Mouse (Mus musculus) layer of hippocampus, postnatal 10 days (tissue): ENCODE data around the gene Glis3. TPM values are rescaled to one million over a fixed set of nuclear protein-coding genes. Genes with fewer than 3 reads are reported as not detected.

Experiments
- DNase-seq, 2 experiments: peaks; one replicate each; pipeline ENCODE4 v3.0.0; 2021; ENCODE audit warnings: low spot score in 2 of 2
- total RNA-seq, 2 experiments: library from RNA; stranded (reverse); gene quantifications; 2 replicates each; pipeline ENCODE4 v1.2.3; 2021

The Glis3 gene
- total RNA-seq, 2 experiments from 2014 or later, result 5.9 to 6.4 TPM

- DNase-seq, result no peak
Measured at GRCm38 (mm10) chr19:28656882-28657281, 23.0 kb downstream of the Glis3 start.

GRCm38 (mm10) chr19:28655166-28655565, 24.7 kb downstream of the Glis3 start:
- DNase-seq, result no peak

GRCm38 (mm10) chr19:28650836-28651235, 29.0 kb downstream of the Glis3 start:
- DNase-seq, result no peak

GRCm38 (mm10) chr19:28649489-28649888, 30.4 kb downstream of the Glis3 start:
- DNase-seq, result no peak

- DNase-seq, result no peak
Measured at GRCm38 (mm10) chr19:28648881-28649280, 31.0 kb downstream of the Glis3 start.

- no peak for DNase-seq
Measured at GRCm38 (mm10) chr19:28647424-28647823, 32.5 kb downstream of the Glis3 start.

GRCm38 (mm10) chr19:28646286-28646685, 33.6 kb downstream of the Glis3 start:
- DNase-seq, result no peak

- DNase-seq, result no peak
Measured at GRCm38 (mm10) chr19:28640861-28641381, 39.0 kb downstream of the Glis3 start.

GRCm38 (mm10) chr19:28635991-28636553, 43.8 kb downstream of the Glis3 start:
- DNase-seq, result no peak

- no peak for DNase-seq
Measured at GRCm38 (mm10) chr19:28634986-28635385, 44.9 kb downstream of the Glis3 start.

GRCm38 (mm10) chr19:28628416-28628815, 51.5 kb downstream of the Glis3 start:
- peak; percentile 29 to 44 for DNase-seq

- DNase-seq, result no peak
Measured at GRCm38 (mm10) chr19:28626189-28626588, 53.7 kb downstream of the Glis3 start.

- DNase-seq, result no peak
Measured at GRCm38 (mm10) chr19:28624571-28624970, 55.3 kb downstream of the Glis3 start.

GRCm38 (mm10) chr19:28623726-28624125, 56.2 kb downstream of the Glis3 start:
- no peak for DNase-seq

- DNase-seq, result no peak
Measured at GRCm38 (mm10) chr19:28621608-28622505, 58.0 kb downstream of the Glis3 start.

GRCm38 (mm10) chr19:28617736-28618135, 62.1 kb downstream of the Glis3 start:
- DNase-seq, result no peak

GRCm38 (mm10) chr19:28617191-28617590, 62.7 kb downstream of the Glis3 start:
- DNase-seq, result no peak

GRCm38 (mm10) chr19:28616487-28616886, 63.4 kb downstream of the Glis3 start:
- no peak for DNase-seq

GRCm38 (mm10) chr19:28612249-28612648, 67.6 kb downstream of the Glis3 start:
- no peak for DNase-seq

- no peak for DNase-seq
Measured at GRCm38 (mm10) chr19:28608747-28609146, 71.1 kb downstream of the Glis3 start.

- peak; percentile 12 to 19 for DNase-seq
Measured at GRCm38 (mm10) chr19:28608277-28608676, 71.6 kb downstream of the Glis3 start.

- DNase-seq, result no peak
Measured at GRCm38 (mm10) chr19:28600866-28601265, 79.0 kb downstream of the Glis3 start.
